Mouse (Mus musculus) MEL (cell line): ENCODE results near the gene Phkg1.
"Not testable (repeated sequence)": the region's sequence is repeated elsewhere in the genome, so short reads cannot be mapped to it uniquely, and the experiment has no call there.

Experiments used
- CHD2 ChIP-seq: IDR thresholded peaks from 2 replicates; pipeline ENCODE4 v1.6.1; 2011; ENCODE audit warnings: low read length, improper control_type of control experiment
- ETS1 ChIP-seq: IDR thresholded peaks from 2 replicates; pipeline ENCODE4 v1.6.1; 2012; ENCODE audit warnings: low read depth, mild to moderate bottlenecking, inconsistent platforms, low read length, improper control_type of control experiment, moderate library complexity
- NRF1 ChIP-seq: IDR thresholded peaks from 2 replicates; pipeline ENCODE4 v1.6.1; 2014; ENCODE audit warnings: low read depth, mild to moderate bottlenecking, inconsistent platforms, low read length, improper control_type of control experiment, moderate library complexity; ENCODE audit not compliant: poor library complexity, insufficient read depth, severe bottlenecking

DNA sequence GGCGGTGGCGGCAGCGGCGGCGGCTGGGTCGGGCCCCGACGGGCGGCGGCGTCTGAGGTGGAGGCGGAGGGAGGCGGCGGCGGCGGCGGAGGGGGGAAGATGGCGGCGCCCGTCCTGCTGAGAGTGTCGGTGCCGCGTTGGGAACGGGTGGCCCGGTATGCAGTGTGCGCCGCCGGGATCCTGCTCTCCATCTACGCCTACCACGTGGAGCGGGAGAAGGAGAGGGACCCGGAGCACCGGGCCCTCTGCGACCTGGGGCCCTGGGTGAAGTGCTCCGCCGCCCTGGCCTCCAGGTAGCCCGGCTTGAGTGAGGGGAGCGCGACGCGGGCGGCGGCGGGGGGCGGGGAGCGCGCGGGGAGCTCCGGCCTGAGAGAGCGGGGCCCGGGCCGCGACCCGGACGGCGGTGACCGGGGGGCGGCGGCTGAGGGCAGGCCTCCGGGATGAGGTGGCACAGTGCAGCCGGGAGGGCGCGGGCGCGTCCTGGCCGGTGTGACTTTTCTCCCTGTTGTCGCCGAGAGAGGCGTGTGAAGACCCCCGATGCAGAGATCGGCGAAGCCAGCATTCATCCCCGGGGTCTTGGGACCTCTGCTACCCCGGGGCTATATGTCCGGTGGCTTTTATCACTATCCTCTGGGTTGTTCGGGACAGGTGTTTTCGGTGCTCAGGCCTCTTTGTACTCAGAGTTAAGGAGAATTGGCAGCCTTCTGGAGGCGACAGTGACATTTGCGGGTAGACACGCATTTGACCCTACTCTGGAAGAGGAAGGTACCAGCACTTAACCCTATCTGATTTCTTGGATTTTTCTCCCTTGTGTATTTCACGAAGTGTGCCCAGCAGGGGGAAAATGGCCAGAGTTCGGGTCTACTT, 44.0 kb upstream of the Phkg1 start:
- TF ChIP-seq ETS1, result peak; percentile 21; the same call in 1 of the 2 replicates
- not testable (repeated sequence) for TF ChIP-seq CHD2, NRF1
